Mouse (Mus musculus) megakaryocyte, adult 5-6 weeks (primary cell): ENCODE measurements around the gene Myo1e. TPM values are rescaled to one million over a fixed set of nuclear protein-coding genes. Genes with fewer than 3 reads are reported as not detected.

Experiments used
- ATAC-seq: 2 replicates; pipeline ENCODE4 v1.8.0; 2016; ENCODE audit warnings: mild to moderate bottlenecking, inconsistent platforms; ENCODE audit not compliant: poor library complexity, severe bottlenecking
- total RNA-seq, 2 experiments: library from RNA; stranded (forward) in 1 of 2; stranded (reverse) in 1 of 2; fragments of 153-499, 151-499 nt in 1 of 2; fragments of 221-1000, 200-1000 nt in 1 of 2; gene quantifications; 2 replicates each; pipeline versions ENCODE4 v1.2.3 to v1.2.4; 2015 to 2017

Gene Myo1e
- total RNA-seq, 2 experiments from 2014 or later: 0.51 TPM; not detected in 1

DNA sequence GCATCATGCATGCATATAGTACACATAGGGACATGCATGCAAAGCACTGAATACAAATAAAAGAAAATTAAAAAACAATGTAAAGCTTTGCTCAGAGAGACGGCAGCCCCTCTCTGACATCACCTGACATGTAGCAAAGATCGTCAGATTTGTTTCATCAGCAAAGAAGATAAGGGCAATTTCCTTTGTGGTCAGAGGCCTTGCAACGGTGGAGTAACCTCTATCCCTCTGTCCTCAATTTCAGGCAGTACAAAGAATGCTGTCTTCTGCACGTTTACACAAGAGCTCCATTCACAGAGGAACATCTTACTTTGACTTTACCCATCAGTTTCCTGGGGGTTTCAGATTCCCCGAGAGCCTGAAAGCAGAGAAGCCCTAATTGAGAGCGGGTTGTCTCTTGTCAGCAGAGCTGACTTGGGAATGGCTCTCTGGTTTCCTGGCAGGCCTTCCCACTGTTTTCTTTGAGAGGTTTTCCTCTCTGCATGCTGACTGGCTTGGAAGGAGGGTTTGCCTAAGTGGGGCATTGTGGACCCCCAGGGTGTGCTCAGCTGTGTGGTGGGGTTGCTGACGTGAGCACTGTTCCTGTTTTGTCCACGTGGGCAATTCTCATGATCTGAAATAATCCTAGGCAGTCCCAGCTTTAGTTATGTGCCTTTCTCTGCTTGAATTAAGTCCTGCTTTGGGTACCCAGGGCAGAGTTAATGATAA is 144.6 kb downstream of the Myo1e start:
- ATAC-seq: peak; percentile 56

DNA sequence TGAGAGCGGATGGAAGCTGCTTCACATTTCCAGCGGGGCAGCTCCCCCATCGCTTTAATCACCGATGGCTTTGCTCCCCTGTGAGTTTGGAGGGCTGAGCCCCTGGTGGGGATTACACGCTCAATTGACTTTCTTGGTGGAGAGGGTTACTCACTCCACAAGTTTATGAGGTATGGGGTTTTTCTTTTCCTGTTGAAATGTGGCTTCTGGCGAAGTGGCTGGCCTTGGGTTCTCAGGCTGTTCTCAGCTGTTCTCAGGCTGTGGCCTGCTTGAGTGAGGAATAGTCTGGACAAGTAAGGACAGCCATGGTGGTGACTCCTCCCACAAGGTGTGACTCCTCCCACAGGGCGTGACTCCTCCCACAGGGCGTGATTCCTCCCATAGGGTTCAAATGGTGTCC is 149.1 kb downstream of the Myo1e start:
- ATAC-seq: no peak

- no peak for ATAC-seq
These were observed 152.4 kb downstream of the Myo1e start for GRCm38 (mm10) chr9:70359402-70360131.

- ATAC-seq: no peak
These were observed 157.6 kb downstream of the Myo1e start for GRCm38 (mm10) chr9:70364741-70365140.

GRCm38 (mm10) chr9:70365915-70366314 is 158.8 kb downstream of the Myo1e start:
- no peak for ATAC-seq

GRCm38 (mm10) chr9:70366898-70367297 is 159.7 kb downstream of the Myo1e start:
- ATAC-seq: peak; percentile 69

- peak; percentile 47 for ATAC-seq
These were observed 164.5 kb downstream of the Myo1e start for GRCm38 (mm10) chr9:70371638-70372037.

DNA sequence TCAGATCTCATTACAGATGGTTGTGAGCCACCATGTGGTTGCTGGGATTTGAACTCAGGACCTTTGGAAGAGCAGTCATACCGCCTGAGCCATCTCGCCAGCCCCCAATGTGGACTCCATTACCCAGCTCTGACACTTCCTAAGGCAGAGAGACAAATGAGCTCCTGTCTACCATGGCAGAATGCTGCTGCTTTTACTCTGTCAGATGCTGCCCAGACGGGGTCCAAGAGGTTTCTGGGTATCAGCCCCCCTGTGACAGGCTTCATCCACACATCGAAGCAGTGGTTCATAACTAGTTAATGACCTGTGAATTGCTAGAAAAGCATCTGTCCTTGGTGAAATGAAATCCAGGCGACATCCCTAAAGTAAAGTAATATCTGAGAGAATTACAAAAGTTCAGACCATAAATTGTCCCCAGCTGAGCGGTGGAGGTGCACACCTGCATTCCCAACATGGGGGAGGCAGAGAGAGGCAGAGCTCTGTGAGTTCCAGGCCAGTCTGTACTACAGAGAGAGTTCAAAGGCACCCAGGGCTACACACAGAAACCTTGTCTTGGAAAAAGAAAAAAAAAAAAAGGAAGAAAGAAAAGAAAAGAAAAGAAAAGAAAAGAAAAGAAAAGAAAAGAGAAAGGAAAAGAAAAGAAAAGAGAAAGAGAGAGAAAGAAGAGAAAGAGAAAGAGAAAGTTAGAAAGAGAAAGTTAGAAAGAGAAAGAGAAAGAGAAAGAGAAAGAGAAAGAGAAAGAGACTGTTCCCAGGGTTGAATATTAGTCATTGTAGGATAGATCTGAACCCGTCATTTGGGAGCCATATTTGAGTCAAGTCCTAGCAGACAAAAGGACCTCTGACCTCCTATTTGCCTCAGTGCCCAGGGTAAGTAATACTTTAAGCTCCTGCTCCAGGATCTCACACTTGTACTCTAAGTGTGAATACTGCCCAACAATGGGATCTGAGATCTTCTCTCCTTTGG is 172.6 kb downstream of the Myo1e start:
- ATAC-seq: no peak

GRCm38 (mm10) chr9:70382091-70382490 is 174.9 kb downstream of the Myo1e start:
- ATAC-seq: 0 out of 2 replicates have a peak, but pooled peaks have one; percentile 36

DNA sequence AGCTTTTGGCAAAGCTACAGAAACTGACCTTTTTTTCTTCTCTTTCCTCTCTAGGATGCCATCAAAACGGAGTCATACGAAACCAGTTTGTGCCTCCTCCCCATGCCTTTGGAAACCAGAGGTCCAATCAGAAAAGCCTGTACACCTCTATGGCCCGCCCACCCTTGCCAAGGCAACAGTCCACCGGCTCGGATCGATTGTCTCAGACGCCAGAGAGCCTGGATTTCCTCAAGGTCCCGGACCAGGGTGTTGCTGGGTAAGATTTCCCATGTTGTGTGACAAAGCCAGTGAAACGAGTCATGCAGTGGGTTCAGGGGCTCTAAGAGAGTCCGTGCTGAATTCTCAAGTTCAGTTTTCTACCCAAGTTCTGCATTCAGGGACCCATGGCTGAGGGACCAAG is 176.6 kb downstream of the Myo1e start:
- no peak for ATAC-seq

DNA sequence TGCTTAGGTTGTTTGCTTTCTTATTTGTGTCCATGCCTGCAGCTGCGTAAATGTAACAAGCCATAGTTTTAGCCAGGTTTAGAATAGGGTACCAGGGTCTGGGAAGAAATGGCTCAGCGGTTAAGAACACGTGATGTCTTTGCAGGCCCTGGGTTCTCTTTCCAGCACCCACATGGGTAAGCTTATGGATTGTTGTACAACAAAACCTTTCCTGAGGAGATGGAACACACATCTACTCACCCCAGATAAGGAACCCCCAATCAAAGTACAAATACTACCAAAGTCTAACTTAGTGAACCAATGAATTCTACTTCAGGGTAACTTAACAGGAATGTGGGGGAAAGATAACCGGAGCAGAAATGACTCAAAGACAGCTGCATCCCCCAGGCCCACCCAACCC is 177.3 kb downstream of the Myo1e start:
- ATAC-seq: no peak

- ATAC-seq: peak; percentile 71
These were observed 178.0 kb downstream of the Myo1e start for GRCm38 (mm10) chr9:70384958-70385728.

DNA sequence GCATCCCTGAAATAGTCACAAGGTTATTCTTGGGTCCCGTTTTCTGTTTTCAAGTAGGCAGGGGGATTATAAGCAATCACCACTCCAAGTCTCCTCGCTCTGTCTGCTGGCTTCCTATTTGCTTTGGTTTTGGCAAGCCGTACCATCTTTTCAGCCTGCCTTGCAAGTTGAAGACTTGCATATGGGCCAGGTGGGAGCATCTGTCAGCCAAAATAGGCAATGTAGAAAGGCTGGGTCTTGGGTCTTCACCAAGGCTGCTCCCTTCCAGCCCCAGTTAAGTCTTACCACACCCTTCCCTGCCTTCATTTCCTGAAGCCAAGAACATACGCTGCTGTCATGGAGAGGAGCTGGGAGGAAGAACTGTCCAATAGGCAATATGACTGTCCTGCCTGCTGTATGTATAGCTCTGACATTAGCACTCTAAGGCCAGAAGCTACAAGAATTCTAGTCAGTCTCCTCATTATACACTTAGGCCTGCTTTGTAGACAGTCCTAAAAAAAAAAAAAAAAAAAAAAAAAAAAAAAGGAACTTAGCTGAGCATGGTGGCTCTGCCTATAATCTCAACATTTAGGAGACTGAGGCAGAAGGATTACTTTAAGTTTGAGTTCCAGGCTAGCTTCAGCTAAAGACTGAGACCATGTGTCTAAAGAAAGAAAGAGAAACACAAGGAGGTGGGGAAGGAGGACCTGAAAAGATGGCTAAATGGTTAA is 180.4 kb downstream of the Myo1e start:
- no peak for ATAC-seq

GRCm38 (mm10) chr9:70389548-70389947 is 182.4 kb downstream of the Myo1e start:
- no peak for ATAC-seq

DNA sequence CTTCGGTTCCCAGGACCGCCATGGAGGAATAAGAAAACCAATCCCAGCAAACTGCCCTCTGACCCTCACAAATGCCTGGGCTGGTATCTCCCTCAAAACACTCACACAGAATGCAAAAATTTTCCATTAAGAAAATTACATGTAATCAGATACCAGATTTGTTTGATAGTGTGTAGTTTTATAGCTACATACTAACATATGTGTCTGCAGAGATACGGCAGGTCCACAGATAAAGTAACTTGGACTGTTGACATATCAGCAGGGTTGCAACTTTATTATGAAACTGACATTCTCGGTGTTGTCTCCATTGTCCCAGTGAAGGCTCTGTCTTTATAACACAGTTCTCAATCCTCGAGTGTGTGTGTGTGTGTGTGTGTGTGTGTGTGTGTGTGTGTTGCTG is 183.9 kb downstream of the Myo1e start:
- ATAC-seq: no peak

- ATAC-seq: no peak
These were observed 184.8 kb downstream of the Myo1e start for GRCm38 (mm10) chr9:70391660-70392562.

GRCm38 (mm10) chr9:70392563-70392907 is 185.4 kb downstream of the Myo1e start:
- no peak for ATAC-seq

DNA sequence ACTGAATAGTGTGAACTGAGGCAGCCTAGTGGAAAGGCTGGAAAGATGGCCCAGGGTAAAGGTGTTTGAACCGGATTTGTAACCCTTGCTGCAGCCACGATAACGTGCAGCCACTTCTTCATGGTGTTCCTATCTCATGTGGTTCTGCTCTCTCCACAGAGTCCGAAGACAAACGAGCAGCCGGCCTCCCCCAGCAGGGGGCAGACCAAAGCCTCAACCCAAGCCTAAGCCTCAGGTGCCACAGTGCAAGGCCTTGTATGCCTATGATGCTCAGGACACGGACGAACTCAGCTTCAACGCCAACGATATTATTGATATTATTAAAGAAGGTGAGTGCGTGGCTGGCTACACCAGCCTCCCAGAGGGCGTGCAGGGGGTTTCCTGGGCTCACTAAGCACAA is 188.5 kb downstream of the Myo1e start:
- ATAC-seq: no peak

DNA sequence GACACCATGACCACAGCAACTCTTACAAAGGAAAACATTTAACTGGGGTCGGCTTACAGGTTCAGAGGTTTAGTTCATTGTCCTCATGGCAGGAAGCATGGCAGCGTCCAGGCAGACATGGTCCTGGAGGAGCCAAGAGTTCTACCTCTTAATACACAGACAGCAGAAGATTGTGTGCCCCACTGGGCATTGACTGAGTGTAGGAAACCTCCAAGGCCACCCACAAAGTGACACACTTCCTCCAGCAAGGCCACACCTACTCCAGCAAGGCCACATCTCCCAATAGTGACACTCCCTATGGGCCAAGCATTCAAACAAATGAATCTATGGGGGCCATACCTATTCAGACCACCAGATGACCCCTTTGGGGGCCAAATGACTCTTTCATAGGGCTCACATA is 188.9 kb downstream of the Myo1e start:
- ATAC-seq: no peak
